Mouse (Mus musculus): Measurements from ENCODE around the gene Pcolce2.

The Pcolce2 gene

DNA sequence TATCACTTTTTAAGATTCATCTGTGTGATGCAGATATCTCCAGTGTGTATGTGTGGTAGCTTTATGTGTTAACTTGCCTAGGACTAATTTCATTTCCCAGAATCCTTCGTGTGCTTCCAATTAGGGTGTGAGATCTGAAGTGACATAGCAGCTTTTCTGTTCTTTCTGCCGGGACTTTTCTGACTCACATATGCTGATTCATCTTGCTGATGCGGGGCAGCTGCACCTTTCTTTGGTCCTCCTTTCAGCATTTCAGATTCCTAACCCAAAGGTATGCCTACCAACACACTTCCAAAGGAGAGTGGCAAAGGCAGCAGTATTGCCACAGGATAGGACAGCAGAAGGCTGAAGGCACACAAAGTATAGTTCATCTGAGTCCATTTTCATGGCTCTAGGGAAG lies 66.7 kb downstream of the Pcolce2 start:
- DNase-seq (ENCODE audit: extremely low read depth, low read depth) = no peak

DNA sequence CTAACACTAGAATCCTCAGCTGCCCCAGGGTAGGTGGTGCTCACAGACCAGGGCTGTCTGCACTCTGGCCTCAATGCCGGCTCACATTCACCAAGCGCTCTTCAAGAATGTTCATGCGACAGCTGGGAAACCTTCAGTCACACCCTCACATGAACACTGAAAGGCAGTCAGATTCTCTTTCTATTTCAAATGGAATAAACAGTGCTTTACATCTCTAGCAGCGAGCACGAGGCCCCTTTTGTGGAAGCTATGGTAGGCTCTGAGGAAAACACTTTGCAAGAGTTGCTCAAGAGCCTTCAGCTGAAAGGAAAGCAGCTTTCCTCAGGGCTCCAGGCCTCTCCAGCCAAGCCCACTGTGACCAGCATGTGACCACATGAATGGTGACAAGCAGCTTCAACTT lies 68.0 kb downstream of the Pcolce2 start:
- DNase-seq (ENCODE audit: extremely low read depth, low read depth) = no peak

DNA sequence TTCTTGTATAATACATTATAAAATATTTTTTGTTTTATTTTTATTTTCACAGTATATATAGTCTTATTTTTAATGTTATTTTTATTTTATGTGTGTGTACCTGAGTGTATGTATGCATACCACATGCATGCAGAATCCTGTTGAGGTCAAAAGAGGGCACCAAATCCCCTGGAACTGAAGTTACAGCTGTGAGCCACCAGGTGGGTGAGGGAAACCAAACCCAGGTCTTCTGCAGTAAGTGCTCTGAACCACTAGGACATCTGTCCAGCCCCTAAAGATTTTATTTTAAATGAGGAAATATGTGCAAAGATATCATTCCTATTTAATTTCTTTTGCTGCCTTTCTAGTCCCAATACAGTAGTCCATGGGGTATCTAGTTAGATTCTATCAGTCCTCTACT lies 71.5 kb downstream of the Pcolce2 start:
- no peak for DNase-seq (ENCODE audit: extremely low read depth, low read depth)

DNA sequence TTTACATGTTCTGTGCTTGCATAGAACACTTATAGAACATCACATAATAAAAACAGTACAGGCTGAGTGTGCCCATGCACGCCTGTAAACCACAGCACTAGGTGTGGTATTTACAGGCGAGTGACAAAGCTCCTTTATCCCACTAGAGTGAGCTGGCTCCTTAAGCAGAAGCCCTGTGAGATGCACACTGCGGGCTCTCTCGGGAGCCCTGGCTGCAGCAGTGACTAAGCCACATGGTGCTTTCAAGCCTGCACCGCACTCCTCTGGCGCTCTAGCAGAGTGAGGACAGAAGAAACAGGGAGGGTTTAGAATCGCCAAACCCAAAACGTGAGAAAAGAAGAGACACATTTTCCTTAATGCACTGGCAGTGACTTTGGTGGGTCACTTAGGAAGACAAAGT lies 75.2 kb downstream of the Pcolce2 start:
- DNase-seq (ENCODE audit: extremely low read depth, low read depth) = no peak

DNA sequence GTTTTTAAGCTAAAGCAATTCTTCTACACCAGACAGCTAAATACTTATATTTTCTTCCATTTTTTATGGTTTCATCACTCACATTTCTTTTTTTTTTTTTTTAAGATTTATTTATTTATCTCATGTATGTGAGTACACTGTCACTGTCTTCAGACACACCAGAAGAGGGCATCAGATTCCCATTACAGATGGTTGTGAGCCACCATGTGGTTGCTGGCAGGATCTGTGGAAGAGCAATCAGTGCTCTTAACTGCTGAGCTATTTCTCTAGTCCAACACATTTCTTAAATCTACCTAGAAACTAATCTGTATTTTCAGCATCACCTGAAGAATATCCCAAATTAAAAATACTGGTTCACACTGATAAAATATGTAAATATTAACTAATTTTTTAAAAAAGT lies 98.8 kb downstream of the Pcolce2 start:
- no peak for DNase-seq (ENCODE audit: extremely low read depth, low read depth)

DNA sequence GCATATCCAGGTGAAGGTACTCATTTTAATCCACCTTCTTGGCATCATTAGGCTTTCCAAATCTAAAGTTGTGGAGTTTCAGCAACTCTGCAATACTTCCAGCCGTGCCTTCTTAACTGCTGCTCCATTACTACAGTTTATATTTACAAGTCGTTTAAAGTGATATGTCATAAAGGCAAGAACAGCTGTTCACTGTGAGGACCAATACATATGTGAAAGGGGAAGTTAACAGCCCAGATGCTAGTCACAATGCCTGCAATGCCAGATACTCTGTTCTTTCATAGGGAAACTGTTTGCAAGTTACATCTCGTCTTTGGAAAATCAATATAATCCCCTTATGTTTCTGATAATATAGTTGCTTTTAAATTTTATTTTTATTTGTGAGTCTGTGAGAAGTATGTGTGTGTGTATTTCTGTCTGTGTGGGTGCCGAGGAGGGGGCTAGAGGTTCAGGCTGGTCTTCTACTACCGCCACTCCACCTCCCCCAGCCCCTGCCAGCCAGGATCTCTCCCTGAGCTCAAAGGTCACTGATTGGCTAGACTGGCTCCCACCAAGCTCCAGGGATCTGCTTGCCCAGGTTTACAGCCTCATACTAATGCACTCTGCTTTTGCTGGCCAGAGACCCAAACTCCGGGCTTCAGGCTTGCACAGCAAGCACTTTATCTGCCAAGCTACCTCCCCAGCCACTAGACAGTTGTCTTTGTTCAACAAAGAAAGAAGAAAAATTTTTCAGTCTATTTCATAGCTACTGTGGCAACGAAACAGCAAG lies 107.6 kb downstream of the Pcolce2 start:
- DNase-seq (ENCODE audit: extremely low read depth, low read depth) = no peak

DNA sequence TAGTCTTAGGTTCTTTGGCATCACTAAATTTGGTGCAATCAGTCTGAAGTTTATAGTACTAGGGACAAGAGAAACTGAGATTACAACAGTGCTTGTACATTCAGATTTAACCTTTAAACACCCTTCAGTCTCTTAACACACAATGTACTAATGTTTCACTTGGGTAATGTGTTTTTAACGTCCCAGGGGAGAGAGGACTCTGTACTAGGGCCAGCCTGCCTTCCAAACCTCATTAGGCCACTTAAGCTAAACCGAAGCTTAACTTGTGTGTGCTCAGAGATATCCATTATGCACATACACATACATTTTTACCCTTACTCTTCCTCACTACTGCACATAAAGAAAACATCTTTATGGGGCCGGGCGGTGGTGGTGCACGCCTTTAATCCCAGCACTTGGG lies 109.9 kb downstream of the Pcolce2 start:
- DNase-seq (ENCODE audit: extremely low read depth, low read depth) = no peak

Measured in MEL-GATA-1-ER (cell line).